ENCODE assay signal across 9 mouse cellular contexts in genomic region chr5:111675673-111676261, GRCm38 (mm10). TPM values are rescaled to one million over a fixed set of nuclear protein-coding genes. Genes with fewer than 3 reads are reported as not detected.
DNase-seq lines count a peak whose midpoint lies in the region; ATAC-seq and TF ChIP-seq lines count a peak whose summit lies in the region.
"Had no signal": no experiment of that assay in that cellular context is flagged by ENCODE, and none has a peak within 500 bp of the region (broad histone marks: within the 10 kb centered on the region; RNA-seq: fewer than 3 reads in every experiment).

No protein-coding gene starts in this region.

- peak overlapping the region; percentile 79 for H3K27ac ChIP-seq in embryonic facial prominence, embryonic 10.5 days (replicated peaks)
- H3K27ac ChIP-seq in heart, adult 2 months: peak overlapping the region; percentile 55
- H3K27ac ChIP-seq in lung, embryonic 14.5 days (ENCODE audit: low read depth): peak overlapping the region; percentile 95
- H3K27ac ChIP-seq in small intestine, adult 2 months (ENCODE audit: insufficient read depth, low read depth, low read length): peak overlapping the region; percentile 36; the same call in 1 of the 2 replicates

- no peaks in the 10 kb centered on the region for H3K36me3 ChIP-seq in embryonic facial prominence, embryonic 10.5 days (replicated peaks)
- H3K36me3 ChIP-seq in heart, adult 2 months (ENCODE audit: control insufficient read depth, insufficient read depth, low read length): no peaks in the 10 kb centered on the region
- H3K36me3 ChIP-seq in lung, embryonic 14.5 days (ENCODE audit: insufficient read depth): no peaks in the 10 kb centered on the region
- no peaks in the 10 kb centered on the region for H3K36me3 ChIP-seq in small intestine, adult 2 months (ENCODE audit: control insufficient read depth, insufficient read depth, low read length)

- no peaks in the 10 kb centered on the region for H3K9me3 ChIP-seq in embryonic facial prominence, embryonic 10.5 days
- H3K9me3 ChIP-seq in lung, embryonic 14.5 days (ENCODE audit: low read depth, low read length): no peaks in the 10 kb centered on the region

- peaks cover 73% of the 10 kb centered on the region for H3K4me1 ChIP-seq in embryonic facial prominence, embryonic 10.5 days
- H3K4me1 ChIP-seq in heart, adult 2 months (ENCODE audit: control insufficient read depth, insufficient read depth, low read length): peaks cover 7% of the 10 kb centered on the region
- peaks cover 34% of the 10 kb centered on the region for H3K4me1 ChIP-seq in lung, embryonic 14.5 days (ENCODE audit: insufficient read depth)
- peaks cover 4% of the 10 kb centered on the region; the same call in 1 of the 2 replicates for H3K4me1 ChIP-seq in small intestine, adult 2 months (ENCODE audit: control insufficient read depth, insufficient read depth, insufficient read length, low read length)

- peaks cover 27% of the 10 kb centered on the region for H3K27me3 ChIP-seq in embryonic facial prominence, embryonic 10.5 days (replicated peaks; ENCODE audit: low read depth, poor library complexity, severe bottlenecking)
- no peaks in the 10 kb centered on the region for H3K27me3 ChIP-seq in heart, adult 2 months (ENCODE audit: control insufficient read depth, insufficient read depth, low read length)
- H3K27me3 ChIP-seq in lung, embryonic 14.5 days (ENCODE audit: insufficient read depth, low read length): no peaks in the 10 kb centered on the region
- H3K27me3 ChIP-seq in small intestine, adult 2 months (ENCODE audit: control insufficient read depth, insufficient read depth, low read length): no peaks in the 10 kb centered on the region

- no peaks in the 10 kb centered on the region for H3K79me2 ChIP-seq in heart, adult 2 months (replicated peaks; ENCODE audit: control insufficient read depth, insufficient read depth, low read length)

- H3K9ac ChIP-seq in heart, adult 2 months (ENCODE audit: low read depth, low read length): no peak overlapping the region
- no peak overlapping the region for H3K9ac ChIP-seq in lung, embryonic 14.5 days

- ATAC-seq in lung, embryonic 14.5 days (ENCODE audit: insufficient read depth): peak; percentile 92

- TF ChIP-seq CTCF in heart, adult 2 months (IDR thresholded peaks at IDR 0.05): peak; percentile 55
- TF ChIP-seq CTCF in lung, embryonic 14.5 days (IDR thresholded peaks at IDR 0.05; ENCODE audit: low read depth): peak; percentile 81
- peak; percentile 14; the same call in 1 of the 2 replicates for TF ChIP-seq CTCF in small intestine, adult 2 months (IDR thresholded peaks at IDR 0.05; ENCODE audit: extremely low read depth, insufficient read length, insufficient replicate concordance, low read depth, low read length)

- WGBS in embryonic facial prominence, embryonic 10.5 days: 16% methylated on average over 8 of the region's 8 CpGs
- WGBS in heart, adult 2 months: 3% methylated on average over 8 of the region's 8 CpGs
- WGBS in lung, embryonic 14.5 days: 3% methylated on average over 8 of the region's 8 CpGs
- 11% methylated on average over 8 of the region's 8 CpGs for WGBS in small intestine, adult 2 months

- TF ChIP-seq EP300 in heart, adult 2 months (IDR thresholded peaks at IDR 0.05; ENCODE audit: insufficient read depth, low read depth, low read length): 0 out of 2 replicates have a peak, but pooled peaks have one; percentile 28

- no peak for TF ChIP-seq POLR2A in heart, adult 2 months (IDR thresholded peaks at IDR 0.05; ENCODE audit: insufficient read depth, low read depth, low read length)
- TF ChIP-seq POLR2A in small intestine, adult 2 months (IDR thresholded peaks at IDR 0.05; ENCODE audit: low read depth, low read length): no peak

- intact Hi-C loops in heart, adult 2 months (cut with DNase I): loop anchor here (5.0 kb wide), 1 partner anchor 53 kb away; no protein-coding TSS in a partner anchor

- peak; percentile 57 to 71 for DNase-seq in layer of hippocampus, postnatal 10 days (ENCODE audit: low spot score in 2 of 2)
- no peak for DNase-seq in layer of hippocampus, adult 9-11 months
- DNase-seq in embryonic facial prominence, embryonic 10.5 days (ENCODE audit: low spot score): peak; percentile 64
- peak; percentile 87 to 90 for DNase-seq in heart, adult 2 months
- peak; percentile 77 for DNase-seq in kidney, adult 11 months
- peak; percentile 96 for DNase-seq in lung, embryonic 14.5 days
- DNase-seq in right cerebral cortex, postnatal 25 days: no peak

- no peak overlapping the region for H3K4me3 ChIP-seq in embryonic facial prominence, embryonic 10.5 days
- H3K4me3 ChIP-seq in heart, adult 2 months: no peak overlapping the region
- H3K4me3 ChIP-seq in lung, embryonic 14.5 days (ENCODE audit: low read depth, low read length): no peak overlapping the region
- H3K4me3 ChIP-seq in small intestine, adult 2 months (ENCODE audit: low read depth, low read length): no peak overlapping the region

- H3K4me2 ChIP-seq in lung, embryonic 14.5 days: 0 out of 2 replicates have a peak overlapping the region, but pooled peaks have one; percentile 0

RNA-seq across cellular contexts. Expression of gene Gm26897, which starts 58.0 kb away (rescaled TPM):
- total RNA-seq in layer of hippocampus, postnatal 10 days (2021): not detected
- not detected in 2 replicates for polyA plus RNA-seq in embryonic facial prominence, embryonic 10.5 days (2016; fragmentation: Nextera tagmentation; extraction: Ambion mirVana)
- total RNA-seq in heart, adult 2 months (2021): not detected
- not detected in 2 replicates for polyA plus RNA-seq in heart, adult 2 months (2012; rRNA removed)
- polyA plus RNA-seq in lung, embryonic 14.5 days (2014; fragmentation: Nextera tagmentation; extraction: Ambion mirVana): not detected in 2 replicates
- polyA plus RNA-seq in small intestine, adult 2 months (2012; rRNA removed): not detected in 2 replicates
- total RNA-seq: hematopoietic stem cell, adult 5-6 weeks had no signal

Comparison
In these comparisons a context has a peak if more than half of its experiments do, and no peak if none do; other contexts are left out.
1. DNase-seq: peak in layer of hippocampus, postnatal 10 days (2 of 2), embryonic facial prominence, embryonic 10.5 days (single experiment), heart, adult 2 months (2 of 2), kidney, adult 11 months (single experiment) and lung, embryonic 14.5 days (single experiment); none in layer of hippocampus, adult 9-11 months (single experiment) and right cerebral cortex, postnatal 25 days (single experiment).
2. H3K27ac ChIP-seq: peak in every context shown above with its lines; median percentile 95 in lung, embryonic 14.5 days; 79 in embryonic facial prominence, embryonic 10.5 days; 55 in heart, adult 2 months; 36 in small intestine, adult 2 months.
3. CTCF ChIP-seq: peak in every context shown above with its lines; median percentile 81 in lung, embryonic 14.5 days; 55 in heart, adult 2 months; 14 in small intestine, adult 2 months.